Mouse (Mus musculus) heart, postnatal 25 days (tissue): Measurements from ENCODE around the gene Lbhd1. TPM values are rescaled to one million over a fixed set of nuclear protein-coding genes. Genes with fewer than 3 reads are reported as not detected.
"Not testable (repeated sequence)": the region's sequence is repeated elsewhere in the genome, so short reads cannot be mapped to it uniquely, and the experiment has no call there.

Experiments
- DNase-seq: peaks from one replicate; pipeline ENCODE4 v3.0.0; 2022; ENCODE audit warnings: low spot score
- intact Hi-C: fragments of 180-260 bp; cut with DNase I; formaldehyde crosslinking; loops from one replicate; pipeline ENCODE4 v1.15.1; 2025
- total RNA-seq, 2 experiments: library from RNA; stranded (reverse); gene quantifications; 2 replicates each; pipeline ENCODE4 v1.2.3; 2021

The Lbhd1 gene
- total RNA-seq: 1 to 10 TPM; 1.4 to 5.9 TPM

- DNase-seq: no peak
- intact Hi-C loops: no loop called here
Measured at GRCm38 (mm10) chr19:8883616-8884015, at the start of gene Lbhd1, which contains the start of gene Gm49403. Gene Lbhd1 (plus strand): TSS chr19:8883732. Gene Gm49403 (plus strand): TSS chr19:8883930.

- DNase-seq, intact Hi-C loops: not testable (repeated sequence)
Measured at GRCm38 (mm10) chr19:8836327-8836726, 47.2 kb upstream of the Lbhd1 start.

GRCm38 (mm10) chr19:8837251-8837791, 46.2 kb upstream of the Lbhd1 start, which contains the start of gene Bscl2:
Gene Bscl2 (plus strand): TSS chr19:8837467.
- intact Hi-C loops: no loop called here
- DNase-seq: peak; percentile 66

GRCm38 (mm10) chr19:8838041-8838730, 45.3 kb upstream of the Lbhd1 start:
- DNase-seq: no peak
- intact Hi-C loops: no loop called here

- no peak for DNase-seq
- intact Hi-C loops: no loop called here
Measured at GRCm38 (mm10) chr19:8839103-8839907, 44.2 kb upstream of the Lbhd1 start, which contains the start of gene Gng3. Gene Gng3 (minus strand): TSS chr19:8839194.

GRCm38 (mm10) chr19:8839908-8840791, 43.4 kb upstream of the Lbhd1 start:
- peak; percentile 70 for DNase-seq
- intact Hi-C loops: loop anchor here (5.0 kb wide), 2 partner anchors 47 to 272 kb away; partner anchors contain the start of genes 1810009A15Rik and Gm49416

GRCm38 (mm10) chr19:8841012-8841411, 42.5 kb upstream of the Lbhd1 start:
- no peak for DNase-seq
- intact Hi-C loops: loop anchor here (5.0 kb wide), 2 partner anchors 46 to 271 kb away; partner anchors contain the start of genes 1810009A15Rik and Gm49416

GRCm38 (mm10) chr19:8842961-8843360, 40.6 kb upstream of the Lbhd1 start:
- intact Hi-C loops: loop anchor here (5.0 kb wide), 2 partner anchors 44 to 269 kb away; partner anchors contain the start of genes 1810009A15Rik and Gm49416
- DNase-seq: no peak

GRCm38 (mm10) chr19:8844371-8845129, 39.0 kb upstream of the Lbhd1 start:
- intact Hi-C loops: loop anchor here (2.0 to 5.0 kb wide), 3 partner anchors 24 to 268 kb away; partner anchors contain the start of genes 1810009A15Rik and Gm49416
- peak; percentile 28 for DNase-seq

GRCm38 (mm10) chr19:8848356-8848755, 35.2 kb upstream of the Lbhd1 start:
- intact Hi-C loops: no loop called here
- DNase-seq: no peak

GRCm38 (mm10) chr19:8850402-8850901, 33.1 kb upstream of the Lbhd1 start, which contains the start of gene Lrrn4cl:
Gene Lrrn4cl (plus strand): TSS chr19:8850768.
- peak; percentile 44 for DNase-seq
- intact Hi-C loops: no loop called here

- intact Hi-C loops: no loop called here
- no peak for DNase-seq
Measured at GRCm38 (mm10) chr19:8851639-8852038, 31.9 kb upstream of the Lbhd1 start.

- DNase-seq: peak; percentile 19
Measured at GRCm38 (mm10) chr19:8852236-8852928, 31.1 kb upstream of the Lbhd1 start.

GRCm38 (mm10) chr19:8853117-8853516, 30.4 kb upstream of the Lbhd1 start:
- intact Hi-C loops: no loop called here
- no peak for DNase-seq

More at GRCm38 (mm10) chr19:8852236-8852928, 31.1 kb upstream of the Lbhd1 start:
- intact Hi-C loops: no loop called here

- intact Hi-C loops: no loop called here
- no peak for DNase-seq
Measured at GRCm38 (mm10) chr19:8857689-8858088, 25.8 kb upstream of the Lbhd1 start.

- no peak for DNase-seq
- intact Hi-C loops: loop anchor here (1.0 kb wide), 1 partner anchor 251 kb away; no protein-coding TSS in a partner anchor
Measured at GRCm38 (mm10) chr19:8859018-8859417, 24.5 kb upstream of the Lbhd1 start.

- intact Hi-C loops: no loop called here
- no peak for DNase-seq
Measured at GRCm38 (mm10) chr19:8864265-8864664, 19.3 kb upstream of the Lbhd1 start.

GRCm38 (mm10) chr19:8870381-8870780, 13.2 kb upstream of the Lbhd1 start:
- DNase-seq, intact Hi-C loops: not testable (repeated sequence)
